Mouse (Mus musculus) bone marrow, adult 2 months (tissue): ENCODE data around the gene Stat2.

Source experiments
- CTCF ChIP-seq: fragments of 200-500 bp; IDR thresholded peaks from 2 replicates; pipeline ENCODE4 v1.5.1; 2011; ENCODE audit warnings: low read length, control low read depth; ENCODE audit not compliant: control insufficient read depth, insufficient read depth
- POLR2A ChIP-seq: fragments of 200-500 bp; IDR thresholded peaks from 2 replicates; pipeline ENCODE4 v1.6.1; 2011; ENCODE audit warnings: low read depth, mild to moderate bottlenecking, control low read depth, low read length, borderline replicate concordance; ENCODE audit not compliant: control insufficient read depth

DNA sequence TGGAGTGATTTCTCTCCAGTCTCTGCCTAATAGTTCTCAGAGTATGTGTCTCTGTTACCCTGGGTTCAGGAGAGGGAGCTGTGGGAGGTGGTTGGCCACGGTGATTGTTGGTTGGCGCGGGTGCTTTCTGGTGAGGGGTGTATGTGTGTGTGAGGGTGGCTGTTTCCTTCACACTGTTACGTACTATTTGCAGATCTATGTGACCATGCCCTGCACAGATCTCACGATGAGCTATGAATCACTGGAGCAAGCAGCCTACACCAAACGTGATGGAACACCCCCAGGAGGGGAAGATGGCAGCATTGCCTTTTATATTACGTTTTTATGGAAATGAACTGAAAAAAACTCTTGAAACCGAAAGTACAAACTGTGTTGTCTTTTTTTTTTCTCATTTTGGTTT is 56.5 kb downstream of the Stat2 start:
- no peak for TF ChIP-seq POLR2A
- TF ChIP-seq CTCF: no peak
